Mouse (Mus musculus): ENCODE data around the gene Slmap. TPM values are rescaled to one million over a fixed set of nuclear protein-coding genes. Genes with fewer than 3 reads are reported as not detected.
"Not testable (repeated sequence)": the region's sequence is repeated elsewhere in the genome, so short reads cannot be mapped to it uniquely, and the experiment has no call there.

Gene Slmap
- polyA plus RNA-seq (2015; fragmentation: Nextera tagmentation; extraction: Ambion mirVana) = 12.1 and 12.7 TPM in 2 replicates

DNA sequence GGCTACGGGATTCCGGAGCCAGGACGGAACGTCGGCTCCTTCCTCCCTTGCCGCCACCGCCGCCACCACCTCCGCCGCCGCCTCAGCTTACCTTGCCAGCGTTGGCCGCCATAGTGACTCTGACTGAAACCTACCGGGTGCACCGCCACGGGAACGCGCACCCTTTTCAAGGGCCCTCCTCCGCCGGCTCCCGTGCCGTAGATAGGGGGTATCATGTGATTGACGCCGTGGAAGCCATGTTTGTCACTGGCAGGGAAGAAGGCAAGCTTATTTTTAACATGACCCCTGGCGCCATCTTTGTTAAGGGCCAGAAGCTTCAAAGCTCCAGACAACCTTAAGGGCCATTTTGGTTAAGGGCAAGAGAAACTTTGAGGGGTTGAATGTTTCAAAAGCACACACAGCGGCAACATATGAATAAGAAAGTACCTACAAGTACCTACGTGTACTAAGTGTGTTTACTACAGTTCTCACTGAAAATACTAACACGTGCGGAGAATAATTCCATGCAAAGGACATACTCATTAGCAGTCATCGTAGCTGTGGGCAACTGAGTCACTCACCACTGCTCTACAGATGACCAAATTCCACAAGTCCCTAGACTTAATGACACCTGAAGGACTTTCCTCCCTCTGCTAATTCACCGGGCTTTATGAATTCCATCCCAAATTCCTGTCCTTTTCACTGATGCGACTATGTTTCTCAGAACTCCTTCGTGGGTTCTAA lies at the start of gene Slmap:
TSS of gene Slmap (minus strand) at position 175 of the 723 bp plus-strand sequence.
- Histone ChIP-seq H3K36me3 (ENCODE audit: poor library complexity, severe bottlenecking) (no peaks in the 10 kb centered on the region), H3K9ac (peak within 1 kb of the TSS; percentile 98), H3K27me3 (no peaks in the 10 kb centered on the region), H3K4me2 (peak within 1 kb of the TSS; percentile 88), H3K9me3 (replicated peaks) (no peaks in the 10 kb centered on the region), H3K27ac (peak within 1 kb of the TSS; percentile 80), H3K4me1 (peaks cover 33% of the 10 kb centered on the region), H3K4me3 (peak within 1 kb of the TSS; percentile 97)
- peak; percentile 96 for ATAC-seq
- 13% methylated on average over 33 of the region's 33 CpGs for WGBS

DNA sequence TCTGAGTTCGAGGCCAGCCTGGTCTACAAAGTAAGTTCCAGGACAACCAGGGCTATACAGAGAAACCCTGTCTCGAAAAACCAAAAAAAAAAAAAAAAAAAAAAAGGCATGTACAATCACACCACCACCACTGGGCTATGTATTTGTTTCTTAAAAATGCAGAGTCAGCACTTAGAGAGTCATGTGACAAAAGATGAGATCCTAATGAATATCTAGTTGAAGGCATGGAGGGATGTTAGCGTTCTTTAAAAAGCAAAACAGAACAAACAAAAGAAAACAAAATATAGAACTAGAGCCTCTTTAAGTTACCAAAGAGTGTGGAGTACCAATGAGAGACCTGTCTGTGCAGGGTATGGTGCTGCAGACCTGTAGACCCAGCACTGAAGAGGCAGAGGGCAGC lies 48.9 kb upstream of the Slmap start:
- no peak overlapping the region for H3K4me2 ChIP-seq
- ATAC-seq = no peak
- H3K27me3 ChIP-seq = no peaks in the 10 kb centered on the region
- H3K4me1 ChIP-seq = peaks cover 17% of the 10 kb centered on the region; the same call in 1 of the 2 replicates
- no peak overlapping the region for H3K27ac ChIP-seq
- H3K9ac ChIP-seq = no peak overlapping the region
- no peaks in the 10 kb centered on the region for H3K9me3 ChIP-seq (replicated peaks)
- 98% methylated on average over 3 of the region's 3 CpGs for WGBS
- peaks cover 18% of the 10 kb centered on the region for H3K36me3 ChIP-seq (ENCODE audit: poor library complexity, severe bottlenecking)
- no peak overlapping the region for H3K4me3 ChIP-seq

- H3K36me3 ChIP-seq (ENCODE audit: poor library complexity, severe bottlenecking) = peaks cover 7% of the 10 kb centered on the region; the same call in 1 of the 2 replicates
- under 1% methylated on average over 64 of the region's 79 CpGs for WGBS
- peak; percentile 96 for ATAC-seq
- peak overlapping the region; percentile 91 for H3K27ac ChIP-seq
- peaks cover 17% of the 10 kb centered on the region; the same call in 1 of the 2 replicates for H3K4me1 ChIP-seq
- H3K9me3 ChIP-seq (replicated peaks) = no peaks in the 10 kb centered on the region
- H3K9ac ChIP-seq = peak overlapping the region; percentile 99
- H3K27me3 ChIP-seq = no peaks in the 10 kb centered on the region
- H3K4me2 ChIP-seq = peak overlapping the region; percentile 85
- peak overlapping the region; percentile 93 for H3K4me3 ChIP-seq
These were observed 44.9 kb upstream of the Slmap start for GRCm38 (mm10) chr14:26579346-26580343.

GRCm38 (mm10) chr14:26578791-26579191 lies 44.1 kb upstream of the Slmap start:
- Histone ChIP-seq H3K36me3 (ENCODE audit: poor library complexity, severe bottlenecking) (peaks cover 7% of the 10 kb centered on the region; the same call in 1 of the 2 replicates), H3K4me3 (no peak overlapping the region; the same call in 1 of the 2 replicates), H3K27me3 (no peaks in the 10 kb centered on the region), H3K27ac (no peak overlapping the region), H3K4me2 (peak overlapping the region; percentile 85; the same call in 1 of the 2 replicates), H3K9ac (no peak overlapping the region), H3K4me1 (peaks cover 17% of the 10 kb centered on the region; the same call in 1 of the 2 replicates), H3K9me3 (replicated peaks) (no peaks in the 10 kb centered on the region)
- WGBS = 82% methylated on average over 6 of the region's 6 CpGs
- peak; percentile 40; the same call in 1 of the 2 replicates for ATAC-seq

GRCm38 (mm10) chr14:26576255-26576780 lies 41.6 kb upstream of the Slmap start:
- no peaks in the 10 kb centered on the region for H3K36me3 ChIP-seq (ENCODE audit: poor library complexity, severe bottlenecking)
- no peaks in the 10 kb centered on the region for H3K9me3 ChIP-seq (replicated peaks)
- H3K4me3 ChIP-seq = no peak overlapping the region
- H3K27me3 ChIP-seq = no peaks in the 10 kb centered on the region
- peaks cover 10% of the 10 kb centered on the region; the same call in 1 of the 2 replicates for H3K4me1 ChIP-seq
- ATAC-seq = no peak
- H3K4me2 ChIP-seq = no peak overlapping the region
- H3K9ac ChIP-seq = no peak overlapping the region
- H3K27ac ChIP-seq = no peak overlapping the region
- 67% methylated on average over 3 of the region's 3 CpGs for WGBS

DNA sequence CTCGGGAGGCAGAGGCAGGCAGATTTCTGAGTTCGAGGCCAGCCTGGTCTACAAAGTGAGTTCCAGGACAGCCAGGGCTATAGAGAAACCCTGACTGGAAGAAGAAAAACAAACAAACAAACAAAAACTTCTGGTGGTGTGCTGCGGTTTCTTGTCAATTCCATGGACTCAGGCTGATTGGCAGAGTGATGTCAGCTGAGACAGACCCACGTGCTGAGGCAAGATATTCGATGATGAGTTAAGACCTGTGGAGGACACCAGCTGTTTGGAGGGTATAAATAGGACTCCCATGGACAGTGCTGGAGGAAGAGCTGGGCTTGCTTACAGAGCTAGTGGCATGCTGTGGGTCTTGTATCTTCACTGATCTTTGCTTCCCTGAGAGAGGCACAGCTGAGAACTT lies 38.8 kb upstream of the Slmap start, which contains the start of gene Dennd6a:
TSS of gene Dennd6a (plus strand) at position 301 of the 400 bp plus-strand sequence.
- not testable (repeated sequence) for H3K4me1 ChIP-seq; H3K4me3 ChIP-seq; H3K9me3 ChIP-seq (replicated peaks); H3K27ac ChIP-seq; H3K9ac ChIP-seq; H3K36me3 ChIP-seq (ENCODE audit: poor library complexity, severe bottlenecking); ATAC-seq; H3K27me3 ChIP-seq; H3K4me2 ChIP-seq
- WGBS = 88% methylated on average over 5 of the region's 5 CpGs

DNA sequence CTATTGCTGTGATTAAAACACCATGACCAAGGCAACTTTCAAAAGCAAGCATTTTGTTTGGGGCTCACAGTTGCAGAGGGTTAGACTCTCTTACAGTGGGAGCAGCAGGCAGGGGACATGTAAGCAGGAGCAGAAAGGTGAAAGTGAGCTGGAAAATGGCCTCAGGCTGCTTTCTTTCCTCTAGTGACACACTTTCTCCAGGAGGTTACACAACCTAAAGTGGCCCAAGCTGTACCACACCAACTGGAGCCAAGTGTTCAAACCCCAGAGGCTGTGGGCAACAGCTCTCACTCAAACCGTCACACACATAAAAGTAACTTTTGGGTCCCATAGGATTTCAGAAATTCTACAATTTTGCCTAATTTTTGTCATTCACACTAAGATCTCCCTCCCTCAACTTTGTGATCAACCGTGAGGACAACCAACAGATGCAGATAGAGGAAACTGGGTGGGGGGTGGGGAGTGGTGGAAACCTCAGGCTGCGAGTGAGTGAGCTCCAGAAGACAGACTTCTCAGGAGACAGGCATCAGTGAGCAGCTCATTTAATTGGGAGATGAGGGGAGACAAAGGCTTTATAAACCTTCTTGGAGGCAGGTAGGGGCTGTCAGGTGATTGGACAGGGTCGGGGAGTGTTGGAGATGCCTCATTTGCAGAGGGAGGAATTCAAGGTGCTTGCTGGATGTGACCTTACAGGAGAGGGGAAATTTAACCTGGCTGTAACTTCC lies 37.4 kb upstream of the Slmap start:
- 58% methylated on average over 4 of the region's 4 CpGs for WGBS
- no peak for ATAC-seq
- no peaks in the 10 kb centered on the region for H3K9me3 ChIP-seq (replicated peaks)

DNA sequence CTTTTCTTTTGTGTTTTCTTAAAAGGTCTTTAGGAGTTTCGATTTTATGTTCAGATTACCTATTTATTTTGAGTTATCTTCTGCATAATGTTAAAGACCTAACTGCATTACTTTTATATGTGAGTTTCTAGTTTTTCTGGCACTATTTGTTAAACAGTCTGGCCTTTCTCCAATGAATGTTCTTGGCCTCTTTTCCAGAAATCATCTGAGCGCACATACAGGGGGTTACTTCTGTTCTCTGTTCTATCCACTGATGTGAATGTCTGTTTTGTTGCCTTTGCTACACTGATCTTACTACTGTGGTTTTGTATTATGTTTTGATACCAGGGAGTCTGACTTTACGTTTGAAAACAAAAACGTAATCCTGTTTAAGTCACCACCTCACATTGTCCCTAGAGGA lies 35.1 kb upstream of the Slmap start:
- ATAC-seq = no peak

More for the DNA sequence above, 37.4 kb upstream of the Slmap start:
- no peak overlapping the region for H3K4me2 ChIP-seq
- H3K36me3 ChIP-seq (ENCODE audit: poor library complexity, severe bottlenecking) = no peaks in the 10 kb centered on the region
- H3K27me3 ChIP-seq = no peaks in the 10 kb centered on the region
- H3K9ac ChIP-seq = no peak overlapping the region
- no peaks in the 10 kb centered on the region for H3K4me1 ChIP-seq
- H3K4me3 ChIP-seq = no peak overlapping the region
- H3K27ac ChIP-seq = no peak overlapping the region

GRCm38 (mm10) chr14:26562247-26562646 lies 27.5 kb upstream of the Slmap start:
- no peak overlapping the region for H3K9ac ChIP-seq
- 92% methylated on average over 2 of the region's 2 CpGs for WGBS
- H3K9me3 ChIP-seq (replicated peaks) = no peaks in the 10 kb centered on the region
- H3K4me2 ChIP-seq = no peak overlapping the region
- H3K36me3 ChIP-seq (ENCODE audit: poor library complexity, severe bottlenecking) = no peaks in the 10 kb centered on the region
- no peak overlapping the region for H3K27ac ChIP-seq
- ATAC-seq = no peak
- no peaks in the 10 kb centered on the region for H3K27me3 ChIP-seq
- no peaks in the 10 kb centered on the region for H3K4me1 ChIP-seq
- H3K4me3 ChIP-seq = no peak overlapping the region

More for the DNA sequence above, 35.1 kb upstream of the Slmap start:
- Histone ChIP-seq H3K4me3 (no peak overlapping the region), H3K9ac (no peak overlapping the region), H3K9me3 (replicated peaks) (no peaks in the 10 kb centered on the region), H3K36me3 (ENCODE audit: poor library complexity, severe bottlenecking) (no peaks in the 10 kb centered on the region), H3K27ac (no peak overlapping the region), H3K4me1 (no peaks in the 10 kb centered on the region), H3K4me2 (no peak overlapping the region), H3K27me3 (no peaks in the 10 kb centered on the region)
- 88% methylated on average over 4 of the region's 4 CpGs for WGBS

DNA sequence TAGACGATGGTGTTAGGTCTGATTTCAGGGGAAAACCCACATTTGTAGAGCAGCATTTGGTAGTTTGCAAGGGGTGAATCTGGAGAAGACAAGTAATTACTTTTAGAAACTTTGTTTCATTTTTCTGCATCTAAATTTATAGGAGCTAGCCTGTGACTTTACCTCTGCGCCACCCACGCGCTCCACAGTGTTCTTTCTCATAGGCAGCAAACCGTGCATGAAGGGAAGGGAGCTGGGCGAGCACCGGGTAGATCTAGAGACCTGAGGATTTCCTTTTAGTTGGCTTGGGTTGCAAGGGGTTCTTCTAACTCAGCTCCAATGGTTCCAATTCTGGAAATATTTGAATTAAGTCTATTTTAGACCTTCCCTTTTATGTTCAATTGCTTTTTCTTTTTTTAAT lies 23.8 kb upstream of the Slmap start:
- Histone ChIP-seq H3K9me3 (replicated peaks) (no peaks in the 10 kb centered on the region), H3K4me3 (no peak overlapping the region), H3K4me1 (no peaks in the 10 kb centered on the region), H3K36me3 (ENCODE audit: poor library complexity, severe bottlenecking) (no peaks in the 10 kb centered on the region), H3K27ac (no peak overlapping the region), H3K4me2 (no peak overlapping the region), H3K27me3 (no peaks in the 10 kb centered on the region), H3K9ac (no peak overlapping the region)
- ATAC-seq = no peak
- 90% methylated on average over 7 of the region's 7 CpGs for WGBS

- H3K4me1 ChIP-seq = no peaks in the 10 kb centered on the region
- H3K4me2 ChIP-seq = no peak overlapping the region
- H3K27me3 ChIP-seq = no peaks in the 10 kb centered on the region
- H3K27ac ChIP-seq = no peak overlapping the region
- no peak overlapping the region for H3K9ac ChIP-seq
- H3K9me3 ChIP-seq (replicated peaks) = no peaks in the 10 kb centered on the region
- no peak overlapping the region for H3K4me3 ChIP-seq
- WGBS = 66% methylated on average over 1 of the region's 1 CpGs
- no peak for ATAC-seq
- H3K36me3 ChIP-seq (ENCODE audit: poor library complexity, severe bottlenecking) = no peaks in the 10 kb centered on the region
These were observed 22.9 kb upstream of the Slmap start for GRCm38 (mm10) chr14:26557581-26557980.
